Mouse (Mus musculus) CD4-positive naive resting alpha-beta T cell, adult 76 days (primary cell): ENCODE results near the gene Cenps. TPM values are rescaled to one million over a fixed set of nuclear protein-coding genes. Genes with fewer than 3 reads are reported as not detected.

Source experiments
- total RNA-seq: library from RNA; stranded (reverse); gene quantifications from one replicate; pipeline ENCODE4 v1.2.4, GENCODE M21; 2023

Gene Cenps
- 5.7 TPM for total RNA-seq

GRCm38 (mm10) chr4:149136982-149137770 is at the start of gene Cenps:
Cenps (minus strand) TSS chr4:149137629.

GRCm38 (mm10) chr4:149166215-149166946 is 29.0 kb upstream of the Cenps start, which contains the start of gene Pgd:
Pgd (minus strand) TSS chr4:149166771.

GRCm38 (mm10) chr4:149126663-149127062 is 10.8 kb downstream of the Cenps start, which contains the start of gene Cort:
Cort (minus strand) TSS chr4:149126763.

GRCm38 (mm10) chr4:149103875-149104561 is 33.4 kb downstream of the Cenps start, which contains the start of gene Dffa:
Dffa (plus strand) TSS chr4:149104146.

GRCm38 (mm10) chr4:149099369-149100017 is 37.9 kb downstream of the Cenps start, which contains the start of gene Pex14:
Pex14 (minus strand) TSS chr4:149099876.

Other genes with a start within 250 kb of the Cenps start
- gene Pex14, start 37.8 kb downstream of the Cenps start, total RNA-seq: 28.9 TPM
- 24.6 TPM for gene Dffa, start 33.5 kb downstream of the Cenps start, total RNA-seq
- gene Cort, start 10.9 kb downstream of the Cenps start, total RNA-seq: not detected
- 49.3 TPM for gene Pgd, start 29.1 kb upstream of the Cenps start, total RNA-seq
- gene Kif1b, start 170.1 kb upstream of the Cenps start, total RNA-seq: 85.6 TPM